Mouse (Mus musculus): ENCODE measurements around the gene Scly.

DNA sequence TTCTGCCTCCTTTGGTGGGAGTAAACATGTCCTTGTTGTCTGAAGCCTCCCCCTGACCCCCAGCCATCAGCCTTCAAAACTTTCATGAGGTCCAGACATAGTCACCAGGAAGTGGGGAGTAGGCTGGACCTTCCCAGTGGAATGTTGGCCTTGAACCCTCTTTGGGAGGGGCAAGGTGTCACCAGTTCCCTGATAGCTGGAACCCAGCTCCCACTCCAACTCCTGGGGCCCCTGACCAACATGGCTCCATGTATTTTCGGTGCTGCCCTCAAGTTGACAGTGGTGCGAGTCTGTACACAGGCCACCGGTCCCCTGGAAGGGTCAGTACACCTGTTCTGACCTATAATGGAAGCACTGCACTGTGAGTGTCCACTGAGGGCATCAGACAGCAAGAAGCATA lies 69.2 kb downstream of the Scly start:
- TF ChIP-seq CTCF (IDR thresholded peaks at IDR 0.05; ENCODE audit: control insufficient read depth, insufficient read depth, low read length) (no peak), POLR2A (IDR thresholded peaks at IDR 0.05; ENCODE audit: borderline replicate concordance, control insufficient read depth, low read depth, low read length) (no peak)

Data from bone marrow, adult 2 months (tissue).